Mouse (Mus musculus): Measurements from ENCODE around the gene Tubgcp2.
A peak's percentile ranks its signal among the peaks of the same experiment; 100 is the strongest.

Tubgcp2 gene

GRCm38 (mm10) chr7:140036281-140037170, at the start of gene Tubgcp2, which contains the start of gene Zfp511:
Tubgcp2 (minus strand) TSS chr7:140036669.
Zfp511 (plus strand) TSS chr7:140036391.
- DNase-seq (ENCODE audit: low read depth in 1 of 2, low spot score in 2 of 2): peak; percentile 82 to 84

GRCm38 (mm10) chr7:140082242-140082678, 45.8 kb upstream of the Tubgcp2 start, which contains the start of gene Caly:
Caly (minus strand) TSS chr7:140082548.
- DNase-seq (ENCODE audit: low read depth in 1 of 2, low spot score in 2 of 2): no peak

GRCm38 (mm10) chr7:140081408-140082241, 45.2 kb upstream of the Tubgcp2 start:
- DNase-seq (ENCODE audit: low read depth in 1 of 2, low spot score in 2 of 2): no peak

- DNase-seq (ENCODE audit: low read depth in 1 of 2, low spot score in 2 of 2): peak in 1 of 2 experiments; percentile 31
These were observed 44.2 kb upstream of the Tubgcp2 start for GRCm38 (mm10) chr7:140080503-140081156.

- DNase-seq (ENCODE audit: low read depth in 1 of 2, low spot score in 2 of 2): peak in 1 of 2 experiments; percentile 40
These were observed 42.2 kb upstream of the Tubgcp2 start for GRCm38 (mm10) chr7:140078711-140079110.

GRCm38 (mm10) chr7:140077698-140078097, 41.2 kb upstream of the Tubgcp2 start:
- no peak for DNase-seq (ENCODE audit: low read depth in 1 of 2, low spot score in 2 of 2)

- no peak for DNase-seq (ENCODE audit: low read depth in 1 of 2, low spot score in 2 of 2)
These were observed 33.7 kb upstream of the Tubgcp2 start for GRCm38 (mm10) chr7:140070042-140070711.

- DNase-seq (ENCODE audit: low read depth in 1 of 2, low spot score in 2 of 2): no peak
These were observed 30.9 kb upstream of the Tubgcp2 start for GRCm38 (mm10) chr7:140067397-140067796.

GRCm38 (mm10) chr7:140063092-140063491, 26.6 kb upstream of the Tubgcp2 start:
- DNase-seq (ENCODE audit: low read depth in 1 of 2, low spot score in 2 of 2): peak in 1 of 2 experiments; percentile 27

GRCm38 (mm10) chr7:140062307-140062706, 25.8 kb upstream of the Tubgcp2 start:
- no peak for DNase-seq (ENCODE audit: low read depth in 1 of 2, low spot score in 2 of 2)

- DNase-seq (ENCODE audit: low read depth in 1 of 2, low spot score in 2 of 2): no peak
These were observed 25.3 kb upstream of the Tubgcp2 start for GRCm38 (mm10) chr7:140061832-140062130.

GRCm38 (mm10) chr7:140060936-140061831, 24.7 kb upstream of the Tubgcp2 start:
- no peak for DNase-seq (ENCODE audit: low read depth in 1 of 2, low spot score in 2 of 2)

GRCm38 (mm10) chr7:140059601-140060000, 23.1 kb upstream of the Tubgcp2 start:
- no peak for DNase-seq (ENCODE audit: low read depth in 1 of 2, low spot score in 2 of 2)

GRCm38 (mm10) chr7:140058528-140058927, 22.1 kb upstream of the Tubgcp2 start:
- no peak for DNase-seq (ENCODE audit: low read depth in 1 of 2, low spot score in 2 of 2)

GRCm38 (mm10) chr7:140057413-140058407, 21.2 kb upstream of the Tubgcp2 start:
- no peak for DNase-seq (ENCODE audit: low read depth in 1 of 2, low spot score in 2 of 2)

GRCm38 (mm10) chr7:140054124-140054523, 17.7 kb upstream of the Tubgcp2 start:
- DNase-seq (ENCODE audit: low read depth in 1 of 2, low spot score in 2 of 2): no peak

GRCm38 (mm10) chr7:140049115-140049689, 12.7 kb upstream of the Tubgcp2 start:
- DNase-seq (ENCODE audit: low read depth in 1 of 2, low spot score in 2 of 2): no peak

All from monocyte, adult 2 months (primary cell).